Mouse (Mus musculus): Measurements from ENCODE around the gene Hspa12b.
"Not testable (repeated sequence)": the region's sequence is repeated elsewhere in the genome, so short reads cannot be mapped to it uniquely, and the experiment has no call there.

The Hspa12b gene

GRCm38 (mm10) chr2:131127161-131127730 is at the start of gene Hspa12b:
TSS of gene Hspa12b (plus strand) at chr2:131127280.
- in situ Hi-C loops (cut with MboI, MseI), result no loop called here

- in situ Hi-C loops (cut with MboI, MseI), result no loop called here
Measured at GRCm38 (mm10) chr2:131080507-131080906, 46.6 kb upstream of the Hspa12b start.

- in situ Hi-C loops (cut with MboI, MseI), result no loop called here
Measured at GRCm38 (mm10) chr2:131084206-131084605, 42.9 kb upstream of the Hspa12b start.

GRCm38 (mm10) chr2:131086667-131087390 is 40.3 kb upstream of the Hspa12b start, which contains the start of gene Siglec1:
TSS of gene Siglec1 (minus strand) at chr2:131086765.
- in situ Hi-C loops (cut with MboI, MseI), result no loop called here

GRCm38 (mm10) chr2:131088581-131088980 is 38.5 kb upstream of the Hspa12b start:
- in situ Hi-C loops (cut with MboI, MseI), result no loop called here

GRCm38 (mm10) chr2:131089634-131090033 is 37.4 kb upstream of the Hspa12b start:
- in situ Hi-C loops (cut with MboI, MseI), result loop anchor here (5.0 kb wide), 1 partner anchor 328 kb away; no protein-coding TSS in a partner anchor

GRCm38 (mm10) chr2:131090852-131091251 is 36.2 kb upstream of the Hspa12b start:
- in situ Hi-C loops (cut with MboI, MseI), result loop anchor here (5.0 kb wide), 1 partner anchor 326 kb away; no protein-coding TSS in a partner anchor

- in situ Hi-C loops (cut with MboI, MseI), result loop anchor here (5.0 kb wide), 1 partner anchor 324 kb away; no protein-coding TSS in a partner anchor
Measured at GRCm38 (mm10) chr2:131093577-131093976, 33.5 kb upstream of the Hspa12b start.

GRCm38 (mm10) chr2:131094823-131095222 is 32.3 kb upstream of the Hspa12b start:
- in situ Hi-C loops (cut with MboI, MseI), result loop anchor here (5.0 kb wide), 2 partner anchors 157 to 322 kb away; no protein-coding TSS in a partner anchor

- in situ Hi-C loops (cut with MboI, MseI), result loop anchor here (5.0 kb wide), 1 partner anchor 156 kb away; no protein-coding TSS in a partner anchor
Measured at GRCm38 (mm10) chr2:131096101-131096795, 30.8 kb upstream of the Hspa12b start.

GRCm38 (mm10) chr2:131097087-131097486 is 30.0 kb upstream of the Hspa12b start:
- in situ Hi-C loops (cut with MboI, MseI), result loop anchor here (5.0 kb wide), 1 partner anchor 155 kb away; no protein-coding TSS in a partner anchor

- in situ Hi-C loops (cut with MboI, MseI), result no loop called here
Measured at GRCm38 (mm10) chr2:131101530-131101929, 25.6 kb upstream of the Hspa12b start.

GRCm38 (mm10) chr2:131104021-131104420 is 23.1 kb upstream of the Hspa12b start:
- in situ Hi-C loops (cut with MboI, MseI), result no loop called here

GRCm38 (mm10) chr2:131105061-131105460 is 22.0 kb upstream of the Hspa12b start:
- in situ Hi-C loops (cut with MboI, MseI), result not testable (repeated sequence)

- in situ Hi-C loops (cut with MboI, MseI), result no loop called here
Measured at GRCm38 (mm10) chr2:131105989-131106388, 21.1 kb upstream of the Hspa12b start.

- in situ Hi-C loops (cut with MboI, MseI), result no loop called here
Measured at GRCm38 (mm10) chr2:131118968-131119574, 8.0 kb upstream of the Hspa12b start.

GRCm38 (mm10) chr2:131124166-131124565 is 2.9 kb upstream of the Hspa12b start:
- in situ Hi-C loops (cut with MboI, MseI), result no loop called here

GRCm38 (mm10) chr2:131125157-131125963 is 1.7 kb upstream of the Hspa12b start:
- in situ Hi-C loops (cut with MboI, MseI), result no loop called here

- in situ Hi-C loops (cut with MboI, MseI), result no loop called here
Measured at GRCm38 (mm10) chr2:131125964-131126815, 890 bp upstream of the Hspa12b start.

- in situ Hi-C loops (cut with MboI, MseI), result no loop called here
Measured at GRCm38 (mm10) chr2:131128211-131128610, 1.1 kb downstream of the Hspa12b start.
